Mouse (Mus musculus) common myeloid progenitor, adult 5-6 weeks (primary cell): ENCODE results near the gene Gp1bb. TPM values are rescaled to one million over a fixed set of nuclear protein-coding genes. Genes with fewer than 3 reads are reported as not detected.

Source experiments
- ATAC-seq: replicated peaks from 2 replicates; pipeline ENCODE4 v1.8.0; 2016; ENCODE audit warnings: low read depth, mild to moderate bottlenecking, moderate TSS enrichment, inconsistent platforms; ENCODE audit not compliant: poor library complexity, severe bottlenecking
- total RNA-seq: library from RNA; stranded (forward); fragments of 200-1000, 187-1606 nt; gene quantifications from 2 replicates; pipeline ENCODE4 v1.2.3, GENCODE M21; 2017

Gp1bb gene
- 7.3 and 12.1 TPM in 2 replicates for total RNA-seq

GRCm38 (mm10) chr16:18622019-18622418 lies at the start of gene Gp1bb:
Gene Gp1bb (minus strand): TSS chr16:18622403.
- ATAC-seq, result no peak

DNA sequence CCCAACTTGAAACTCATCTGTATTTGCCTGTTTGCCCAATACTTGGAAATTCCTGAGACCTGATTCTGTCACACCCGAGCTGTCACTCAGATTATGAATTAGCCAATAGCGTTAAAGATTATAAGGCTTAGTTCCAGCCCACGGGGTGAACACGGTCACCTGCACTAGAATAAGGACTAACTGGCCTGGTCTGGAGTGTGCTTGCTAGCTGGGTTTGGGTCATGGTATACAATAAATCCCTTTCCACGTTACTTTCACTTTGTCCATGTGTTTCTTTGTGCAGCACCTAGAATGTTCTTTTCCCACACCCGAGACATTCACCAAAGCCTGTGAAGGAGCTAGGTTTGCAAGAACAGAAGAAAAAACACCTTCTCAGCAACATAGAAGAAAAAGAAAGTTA lies 47.7 kb upstream of the Gp1bb start:
- ATAC-seq, result no peak

- no peak for ATAC-seq
Measured at GRCm38 (mm10) chr16:18658597-18658996, 36.4 kb upstream of the Gp1bb start.

- no peak for ATAC-seq
Measured at GRCm38 (mm10) chr16:18655372-18656098, 33.3 kb upstream of the Gp1bb start.

- ATAC-seq, result no peak
Measured at GRCm38 (mm10) chr16:18653290-18654160, 31.3 kb upstream of the Gp1bb start.

GRCm38 (mm10) chr16:18649126-18649525 lies 26.9 kb upstream of the Gp1bb start:
- ATAC-seq, result no peak

- no peak for ATAC-seq
Measured at GRCm38 (mm10) chr16:18645329-18645728, 23.1 kb upstream of the Gp1bb start.

DNA sequence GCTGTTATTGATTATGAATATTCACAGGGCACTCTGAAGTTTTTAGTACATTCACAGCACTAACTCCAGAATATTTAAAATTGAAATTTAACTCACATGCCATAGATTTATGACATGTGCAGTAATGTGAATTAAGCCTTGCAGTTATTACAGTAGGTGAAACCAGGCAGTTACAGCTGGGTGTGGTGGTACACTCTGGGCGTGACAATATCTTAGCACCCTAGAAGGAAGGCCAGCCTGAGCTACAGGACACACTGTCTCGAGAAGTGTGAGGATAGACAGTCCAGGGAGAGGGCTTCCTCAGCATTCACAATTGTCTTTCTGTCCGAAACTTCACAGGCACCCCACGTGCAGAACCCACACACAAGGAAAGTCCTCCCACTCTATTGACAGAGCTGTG lies 22.3 kb upstream of the Gp1bb start:
- no peak for ATAC-seq

DNA sequence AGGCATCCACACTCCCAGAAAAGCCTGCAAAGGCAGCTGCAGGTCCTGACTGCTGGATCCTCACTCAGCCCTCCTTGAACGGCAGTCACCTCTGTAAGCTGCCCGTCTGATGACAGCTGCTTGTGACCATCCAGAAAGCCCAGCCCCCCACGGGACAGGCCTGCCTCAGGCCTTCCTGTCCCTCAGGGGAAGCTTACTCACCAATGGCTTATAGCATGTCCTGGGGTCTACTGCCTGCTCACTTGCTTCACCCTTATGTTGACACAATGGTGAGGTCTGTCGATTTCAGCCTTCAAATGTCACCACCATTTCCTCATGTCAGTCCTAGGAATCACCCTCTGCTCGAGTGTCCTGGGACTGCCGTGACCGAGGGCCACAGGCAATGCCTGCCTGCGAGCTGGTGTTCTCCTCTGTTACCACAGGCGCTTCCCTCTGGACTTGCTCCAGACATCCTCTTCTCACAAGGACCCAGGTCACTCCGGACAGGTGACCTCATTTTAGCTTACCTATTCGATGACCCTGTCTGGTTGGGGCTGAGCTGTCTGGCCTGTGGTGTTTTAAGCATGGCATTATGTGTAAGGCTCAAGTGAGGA lies 21.3 kb upstream of the Gp1bb start:
- ATAC-seq, result no peak

DNA sequence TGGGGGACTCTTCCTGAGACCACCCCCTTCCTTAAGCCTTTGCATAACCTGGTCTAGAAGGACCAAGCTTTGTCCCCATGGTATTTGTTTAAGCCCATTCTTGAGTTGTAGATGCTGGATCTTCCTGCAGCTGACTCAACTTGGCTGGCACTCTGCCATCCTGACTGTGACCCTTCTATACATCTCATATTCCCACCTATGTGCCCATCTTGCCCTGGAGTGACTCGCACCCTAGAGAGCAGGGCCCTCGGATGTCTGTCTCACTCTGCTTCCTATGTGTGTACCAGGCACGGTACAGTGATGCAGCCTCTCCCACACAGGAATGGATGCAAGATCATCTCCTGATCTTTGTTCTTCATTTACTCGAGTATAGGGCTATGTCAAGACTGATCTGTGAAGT lies 20.7 kb upstream of the Gp1bb start:
- ATAC-seq, result no peak

GRCm38 (mm10) chr16:18642291-18642690 lies 20.1 kb upstream of the Gp1bb start:
- ATAC-seq, result no peak

- ATAC-seq, result no peak
Measured at GRCm38 (mm10) chr16:18639382-18639929, 17.3 kb upstream of the Gp1bb start.

DNA sequence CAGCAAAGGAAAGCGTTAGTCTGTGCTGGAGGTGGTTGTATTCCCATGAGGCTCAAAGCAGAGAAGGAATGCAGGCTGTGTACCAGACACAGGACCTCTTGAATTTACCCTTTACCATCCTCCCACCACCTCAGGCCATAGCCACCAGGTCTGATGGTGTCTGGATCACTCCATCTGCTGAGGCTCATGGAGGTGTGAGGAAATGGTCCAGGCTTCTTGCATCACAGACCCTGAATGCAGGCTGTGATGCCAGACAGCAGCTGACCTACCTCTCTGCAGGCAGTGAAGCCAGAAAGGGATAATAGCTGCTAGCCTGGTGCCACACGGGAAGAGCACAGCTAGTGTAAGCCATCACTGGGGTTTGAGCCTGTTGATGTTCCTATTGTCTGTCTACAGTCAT lies 16.2 kb upstream of the Gp1bb start:
- ATAC-seq, result no peak

- ATAC-seq, result no peak
Measured at GRCm38 (mm10) chr16:18636804-18637203, 14.6 kb upstream of the Gp1bb start.

- no peak for ATAC-seq
Measured at GRCm38 (mm10) chr16:18636401-18636800, 14.2 kb upstream of the Gp1bb start.

DNA sequence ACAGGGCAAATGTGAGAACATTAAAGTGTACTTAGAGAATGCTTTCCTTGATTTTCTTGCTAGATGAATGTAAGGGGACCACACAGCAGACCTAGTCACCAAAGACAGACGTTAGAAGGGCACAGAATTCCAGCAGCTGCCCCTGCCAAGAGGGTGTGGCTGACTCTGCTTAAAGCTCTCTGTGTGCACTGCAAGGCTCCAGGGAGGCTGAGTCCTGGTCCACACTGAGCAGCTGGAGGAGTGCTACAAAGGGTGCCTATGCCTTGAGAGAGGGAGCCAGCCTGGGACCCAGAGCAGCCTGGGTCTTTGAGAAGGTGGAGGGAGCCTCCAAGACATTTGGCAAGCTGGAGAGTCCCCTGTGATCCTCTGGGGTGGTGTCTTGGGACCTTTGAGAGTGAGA lies 11.1 kb upstream of the Gp1bb start:
- ATAC-seq, result no peak

DNA sequence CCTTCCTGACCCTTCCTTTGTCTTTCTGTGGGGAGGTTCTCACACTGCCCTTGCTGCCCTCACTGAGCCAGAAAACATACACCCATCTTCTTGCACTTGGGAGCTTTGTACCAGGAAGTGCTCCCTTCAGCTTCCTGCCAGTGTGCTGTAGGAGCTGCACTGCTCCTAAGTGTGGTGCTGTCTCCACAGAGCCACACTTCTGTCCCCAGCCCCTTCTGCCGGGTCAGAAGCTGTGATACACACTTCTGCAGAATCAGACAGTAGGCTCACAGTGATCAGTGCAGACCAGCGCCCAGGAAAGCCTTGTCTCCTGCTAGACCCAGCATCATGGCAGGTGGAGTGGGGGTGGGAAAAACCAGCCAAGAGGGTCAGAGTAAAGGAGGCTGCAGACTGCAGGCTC lies 10.6 kb upstream of the Gp1bb start:
- ATAC-seq, result no peak

- ATAC-seq, result peak; percentile 62
Measured at GRCm38 (mm10) chr16:18632059-18632458, 9.9 kb upstream of the Gp1bb start.

DNA sequence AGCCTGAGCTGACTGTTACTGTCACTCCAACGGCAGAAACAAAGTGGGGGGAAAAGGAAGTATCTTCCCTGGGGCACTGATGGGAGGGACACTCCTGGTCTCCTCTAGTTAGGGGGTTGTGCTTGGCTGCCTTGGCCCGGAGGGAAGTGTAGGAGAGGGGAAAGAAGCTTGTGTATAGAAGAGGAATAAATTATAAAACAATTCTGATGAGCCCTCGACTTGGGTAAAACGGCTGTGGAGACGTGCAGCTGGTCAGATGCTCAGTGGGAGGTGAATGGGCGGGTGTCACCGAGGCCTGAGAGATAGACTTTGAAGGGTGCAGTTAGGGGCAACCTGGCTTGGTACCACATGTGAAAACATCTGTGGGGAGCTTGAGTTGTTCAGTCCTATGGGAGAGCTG lies 8.9 kb upstream of the Gp1bb start:
- no peak for ATAC-seq

- ATAC-seq, result no peak
Measured at GRCm38 (mm10) chr16:18630291-18630690, 8.1 kb upstream of the Gp1bb start.
